Mouse (Mus musculus): ENCODE measurements around the gene Nrxn3. TPM values are rescaled to one million over a fixed set of nuclear protein-coding genes. Genes with fewer than 3 reads are reported as not detected.

Nrxn3 gene
- polyA plus RNA-seq, 1 experiment from 2014 or later, result 6.3 TPM

DNA sequence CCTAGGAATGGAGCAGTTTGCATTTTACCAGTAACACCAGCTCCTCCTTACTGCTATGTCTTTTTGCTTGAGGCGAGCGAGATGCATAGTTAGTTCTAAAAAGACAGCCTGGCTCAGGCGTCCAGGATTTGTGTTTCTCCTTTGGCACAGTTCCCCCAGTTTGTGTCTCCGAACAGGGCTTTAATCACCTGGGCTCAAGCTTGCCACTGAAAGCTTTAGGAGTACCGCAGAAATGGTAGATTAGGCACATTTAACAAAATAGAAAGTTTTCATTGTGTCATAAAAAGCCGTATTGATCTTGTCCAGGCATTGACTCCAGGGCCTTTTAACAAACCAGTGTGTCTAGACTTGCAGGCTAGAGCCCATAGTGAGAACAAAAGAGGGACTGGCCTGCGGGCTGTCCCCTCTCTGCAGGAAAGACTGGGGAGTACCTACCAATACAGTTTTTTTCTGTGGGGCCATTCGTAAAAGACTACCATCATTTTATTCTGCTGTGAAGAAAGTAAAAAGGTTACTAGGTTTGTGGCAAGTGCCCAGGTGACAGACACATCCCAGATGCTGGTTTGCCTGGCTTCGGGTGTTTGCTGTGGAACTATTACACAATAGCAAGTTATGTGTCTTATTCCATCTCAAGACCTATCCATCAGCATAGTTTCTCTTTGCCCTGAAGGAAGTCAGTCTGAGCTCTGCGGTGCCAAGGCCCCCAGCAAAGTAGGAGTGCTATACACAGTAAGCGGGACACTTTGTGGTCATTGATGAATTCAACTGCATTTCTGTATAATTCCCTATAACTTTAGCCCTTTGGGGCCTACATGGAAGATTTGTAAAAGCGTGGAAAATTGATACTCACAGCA lies 451.9 kb downstream of the Nrxn3 start:
- H3K4me2 ChIP-seq (replicated peaks; ENCODE audit: low read depth, low read length), result no peak overlapping the region
- no peaks in the 10 kb centered on the region for H3K9me3 ChIP-seq (ENCODE audit: control insufficient read depth, low read depth, low read length)
- no peak overlapping the region for H3K9ac ChIP-seq (replicated peaks; ENCODE audit: low read depth, low read length)
- WGBS, result 41% methylated on average over 12 of the region's 12 CpGs
- no peaks in the 10 kb centered on the region for H3K27me3 ChIP-seq (ENCODE audit: control insufficient read depth, insufficient read depth, low read length)
- H3K36me3 ChIP-seq (ENCODE audit: control insufficient read depth, insufficient read depth, low read length), result no peaks in the 10 kb centered on the region
- H3K27ac ChIP-seq (ENCODE audit: low read length), result no peak overlapping the region
- no peak overlapping the region for H3K4me3 ChIP-seq (ENCODE audit: low read depth, low read length)
- 0 out of 2 replicates have a peak, but pooled peaks have one; percentile 58 for ATAC-seq (ENCODE audit: insufficient number of reproducible peaks, insufficient read depth, low FRiP score, low read depth)
- H3K4me1 ChIP-seq (ENCODE audit: control insufficient read depth, insufficient read depth, low read length), result no peaks in the 10 kb centered on the region

DNA sequence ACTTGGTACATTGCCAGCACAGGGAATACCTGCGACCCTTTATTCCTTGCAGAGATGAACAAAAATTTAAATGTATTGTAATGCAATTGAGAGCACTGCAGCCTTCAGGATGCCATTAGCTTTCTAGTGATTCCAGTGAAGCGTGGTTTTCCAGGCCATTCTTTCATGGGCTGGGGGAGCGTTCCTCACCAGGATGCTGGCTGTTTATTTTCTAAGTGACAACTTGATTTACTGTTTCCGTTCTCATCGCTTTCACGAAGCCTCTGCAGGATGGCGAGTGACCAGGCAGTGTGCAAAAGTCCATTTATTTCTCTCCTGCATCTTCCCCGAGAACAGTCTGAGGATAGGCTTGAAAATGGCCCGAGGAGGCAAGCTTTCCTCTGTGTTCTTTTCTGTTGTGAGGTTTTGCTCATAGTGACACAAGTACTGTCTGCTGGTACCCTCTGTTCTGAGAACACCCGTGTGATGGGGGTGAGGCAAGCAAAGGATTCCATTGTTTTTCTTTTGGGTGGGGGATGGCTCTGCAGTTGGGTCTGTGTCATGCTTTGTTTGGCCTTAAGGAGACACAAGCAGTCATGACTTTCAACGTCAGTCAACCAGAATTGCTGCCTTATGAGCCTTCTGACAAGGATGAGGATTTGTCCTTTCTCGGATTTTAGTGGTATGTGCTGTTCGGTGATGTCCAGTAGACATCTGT lies 457.4 kb downstream of the Nrxn3 start:
- Histone ChIP-seq H3K4me2 (replicated peaks; ENCODE audit: low read depth, low read length) (no peak overlapping the region), H3K4me3 (ENCODE audit: low read depth, low read length) (no peak overlapping the region), H3K4me1 (ENCODE audit: control insufficient read depth, insufficient read depth, low read length) (peaks cover 4% of the 10 kb centered on the region), H3K27me3 (ENCODE audit: control insufficient read depth, insufficient read depth, low read length) (no peaks in the 10 kb centered on the region), H3K9me3 (ENCODE audit: control insufficient read depth, low read depth, low read length) (no peaks in the 10 kb centered on the region), H3K36me3 (ENCODE audit: control insufficient read depth, insufficient read depth, low read length) (no peaks in the 10 kb centered on the region), H3K27ac (ENCODE audit: low read length) (no peak overlapping the region), H3K9ac (replicated peaks; ENCODE audit: low read depth, low read length) (no peak overlapping the region)
- ATAC-seq (ENCODE audit: insufficient number of reproducible peaks, insufficient read depth, low FRiP score, low read depth), result no peak
- 38% methylated on average over 13 of the region's 13 CpGs for WGBS

DNA sequence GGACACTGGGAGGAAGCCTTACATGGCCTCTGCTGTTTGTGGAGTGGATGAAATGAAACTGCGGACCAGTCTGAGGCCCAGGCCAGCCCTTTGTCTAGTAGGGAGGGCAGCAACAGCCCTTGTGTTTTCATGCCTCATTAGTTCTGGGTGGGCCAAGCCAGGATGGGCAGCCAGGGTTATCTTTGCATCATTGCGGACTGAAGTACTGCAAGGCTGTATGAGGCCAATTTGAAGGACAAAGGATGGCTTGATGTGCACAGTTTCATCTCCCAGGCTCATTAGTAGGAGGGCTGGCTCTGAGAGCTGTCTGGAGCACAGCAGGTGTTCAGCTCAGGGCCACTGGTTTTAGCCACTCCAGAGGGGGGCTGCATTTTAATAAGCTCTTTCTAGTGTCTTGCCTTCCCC lies 458.5 kb downstream of the Nrxn3 start:
- Histone ChIP-seq H3K4me3 (ENCODE audit: low read depth, low read length) (no peak overlapping the region), H3K27me3 (ENCODE audit: control insufficient read depth, insufficient read depth, low read length) (no peaks in the 10 kb centered on the region), H3K36me3 (ENCODE audit: control insufficient read depth, insufficient read depth, low read length) (no peaks in the 10 kb centered on the region), H3K9ac (replicated peaks; ENCODE audit: low read depth, low read length) (no peak overlapping the region), H3K27ac (ENCODE audit: low read length) (no peak overlapping the region), H3K4me1 (ENCODE audit: control insufficient read depth, insufficient read depth, low read length) (peaks cover 4% of the 10 kb centered on the region), H3K4me2 (replicated peaks; ENCODE audit: low read depth, low read length) (no peak overlapping the region), H3K9me3 (ENCODE audit: control insufficient read depth, low read depth, low read length) (no peaks in the 10 kb centered on the region)
- ATAC-seq (ENCODE audit: insufficient number of reproducible peaks, insufficient read depth, low FRiP score, low read depth), result no peak
- 74% methylated on average over 2 of the region's 2 CpGs for WGBS

DNA sequence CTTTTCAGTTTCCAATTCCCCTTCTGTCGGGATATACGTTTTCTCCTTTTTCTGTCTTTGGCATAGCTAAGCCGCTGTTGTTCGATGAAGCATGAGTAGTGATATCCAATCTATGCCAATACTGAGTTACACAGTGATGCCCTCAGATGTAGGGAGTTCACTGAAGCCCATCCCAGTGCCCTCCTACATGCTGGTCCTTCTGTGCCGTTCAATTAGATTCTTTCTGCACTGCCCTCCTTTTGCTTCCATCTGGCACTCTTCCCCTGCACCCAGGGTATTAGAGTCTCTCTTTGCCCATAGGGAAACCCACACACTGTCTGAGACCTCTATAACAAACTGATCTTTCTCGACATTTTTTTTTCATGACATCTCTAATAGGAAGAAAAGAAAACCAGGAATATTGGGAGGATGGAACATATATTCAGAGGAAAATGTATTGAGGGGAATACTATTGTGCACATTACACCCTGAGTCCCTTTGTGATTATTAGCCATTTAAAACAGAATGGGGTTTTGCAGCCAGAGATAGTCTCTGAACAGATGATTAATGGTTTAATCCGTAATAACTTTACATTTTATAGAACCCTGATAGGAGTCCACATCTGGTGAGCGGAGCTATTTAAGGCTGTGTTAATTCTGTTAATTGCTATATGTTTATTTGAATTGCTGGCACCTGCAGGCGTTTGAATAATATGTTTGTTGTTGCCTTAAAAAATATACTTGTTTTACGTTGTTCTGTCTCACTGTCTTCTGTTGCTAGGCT lies 476.3 kb downstream of the Nrxn3 start:
- H3K36me3 ChIP-seq (ENCODE audit: control insufficient read depth, insufficient read depth, low read length), result no peaks in the 10 kb centered on the region
- no peaks in the 10 kb centered on the region for H3K27me3 ChIP-seq (ENCODE audit: control insufficient read depth, insufficient read depth, low read length)
- no peak overlapping the region for H3K4me2 ChIP-seq (replicated peaks; ENCODE audit: low read depth, low read length)
- no peak for ATAC-seq (ENCODE audit: insufficient number of reproducible peaks, insufficient read depth, low FRiP score, low read depth)
- no peak overlapping the region for H3K9ac ChIP-seq (replicated peaks; ENCODE audit: low read depth, low read length)
- 80% methylated on average over 10 of the region's 10 CpGs for WGBS
- no peaks in the 10 kb centered on the region for H3K9me3 ChIP-seq (ENCODE audit: control insufficient read depth, low read depth, low read length)
- H3K27ac ChIP-seq (ENCODE audit: low read length), result no peak overlapping the region
- no peak overlapping the region for H3K4me3 ChIP-seq (ENCODE audit: low read depth, low read length)
- no peaks in the 10 kb centered on the region for H3K4me1 ChIP-seq (ENCODE audit: control insufficient read depth, insufficient read depth, low read length)

DNA sequence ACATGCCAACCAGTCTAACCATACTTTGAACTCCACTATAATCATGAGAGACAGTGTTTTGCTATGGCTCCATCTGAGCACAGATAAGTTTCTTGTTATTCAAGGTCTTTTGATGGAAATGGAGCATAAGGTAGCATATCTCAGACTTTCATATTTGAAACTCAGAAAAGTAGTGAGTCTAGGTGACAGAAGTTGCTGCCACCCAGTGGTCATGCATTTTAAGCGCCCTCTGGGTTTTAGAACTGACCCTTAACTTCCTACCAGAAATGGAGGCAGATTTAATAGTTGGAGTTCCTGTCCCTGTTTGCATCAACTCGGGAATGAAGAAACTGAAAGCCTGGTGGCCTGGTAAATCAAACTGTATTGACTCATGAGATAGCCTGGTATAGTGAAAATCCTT lies 488.9 kb downstream of the Nrxn3 start:
- Histone ChIP-seq H3K9ac (replicated peaks; ENCODE audit: low read depth, low read length) (no peak overlapping the region), H3K9me3 (ENCODE audit: control insufficient read depth, low read depth, low read length) (no peaks in the 10 kb centered on the region), H3K27ac (ENCODE audit: low read length) (no peak overlapping the region), H3K4me1 (ENCODE audit: control insufficient read depth, insufficient read depth, low read length) (no peaks in the 10 kb centered on the region), H3K4me2 (replicated peaks; ENCODE audit: low read depth, low read length) (no peak overlapping the region), H3K36me3 (ENCODE audit: control insufficient read depth, insufficient read depth, low read length) (no peaks in the 10 kb centered on the region), H3K4me3 (ENCODE audit: low read depth, low read length) (no peak overlapping the region), H3K27me3 (ENCODE audit: control insufficient read depth, insufficient read depth, low read length) (no peaks in the 10 kb centered on the region)
- WGBS, result 40% methylated on average over 2 of the region's 2 CpGs
- no peak for ATAC-seq (ENCODE audit: insufficient number of reproducible peaks, insufficient read depth, low FRiP score, low read depth)

DNA sequence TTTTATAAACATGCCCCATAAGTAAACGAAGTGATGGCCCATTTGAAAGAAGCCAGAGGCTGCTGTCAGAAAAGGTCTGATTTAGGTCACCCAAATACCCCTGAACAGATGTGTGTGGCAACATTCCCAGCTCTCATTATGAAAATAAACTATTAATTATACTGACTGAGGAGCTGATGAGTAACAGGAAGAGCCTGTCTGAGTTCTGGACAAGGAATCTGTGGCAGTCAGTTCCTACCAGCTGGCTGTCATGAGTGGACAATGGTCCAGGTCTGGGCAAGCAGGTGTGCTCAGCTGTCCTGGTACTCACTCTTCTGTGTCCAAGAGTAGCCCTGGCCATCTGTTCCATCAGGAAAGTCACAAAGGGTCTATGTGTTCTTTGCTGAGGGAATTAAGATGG lies 517.1 kb downstream of the Nrxn3 start:
- Histone ChIP-seq H3K4me2 (replicated peaks; ENCODE audit: low read depth, low read length) (no peak overlapping the region), H3K4me3 (ENCODE audit: low read depth, low read length) (no peak overlapping the region), H3K36me3 (ENCODE audit: control insufficient read depth, insufficient read depth, low read length) (no peaks in the 10 kb centered on the region), H3K4me1 (ENCODE audit: control insufficient read depth, insufficient read depth, low read length) (no peaks in the 10 kb centered on the region), H3K27ac (ENCODE audit: low read length) (no peak overlapping the region), H3K9me3 (ENCODE audit: control insufficient read depth, low read depth, low read length) (no peaks in the 10 kb centered on the region), H3K9ac (replicated peaks; ENCODE audit: low read depth, low read length) (no peak overlapping the region), H3K27me3 (ENCODE audit: control insufficient read depth, insufficient read depth, low read length) (no peaks in the 10 kb centered on the region)
- WGBS, result 17% methylated on average over 1 of the region's 1 CpGs
- ATAC-seq (ENCODE audit: insufficient number of reproducible peaks, insufficient read depth, low FRiP score, low read depth), result peak; percentile 67

DNA sequence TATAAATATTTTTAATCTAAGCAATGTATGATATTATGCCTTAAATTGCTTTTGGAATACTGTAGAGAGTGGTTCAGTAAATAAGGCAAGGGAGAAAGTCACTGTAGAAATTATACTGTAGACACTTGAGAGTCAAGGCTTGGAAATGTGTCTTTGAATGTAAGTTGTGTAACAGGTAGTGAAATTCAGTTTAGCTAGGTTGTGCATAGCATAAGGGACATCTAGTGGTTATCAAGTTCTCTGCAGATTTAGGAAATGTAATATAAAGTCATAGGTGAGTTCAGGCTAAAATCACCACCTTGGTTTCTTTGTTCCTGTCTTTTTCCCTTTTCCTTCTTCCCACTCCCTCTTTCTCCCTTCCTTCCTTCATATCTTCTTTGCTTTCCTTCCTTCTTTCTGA lies 518.9 kb downstream of the Nrxn3 start:
- ATAC-seq (ENCODE audit: insufficient number of reproducible peaks, insufficient read depth, low FRiP score, low read depth), result no peak
- Histone ChIP-seq H3K27me3 (ENCODE audit: control insufficient read depth, insufficient read depth, low read length) (no peaks in the 10 kb centered on the region), H3K4me2 (replicated peaks; ENCODE audit: low read depth, low read length) (no peak overlapping the region), H3K27ac (ENCODE audit: low read length) (no peak overlapping the region), H3K4me3 (ENCODE audit: low read depth, low read length) (no peak overlapping the region), H3K36me3 (ENCODE audit: control insufficient read depth, insufficient read depth, low read length) (no peaks in the 10 kb centered on the region), H3K4me1 (ENCODE audit: control insufficient read depth, insufficient read depth, low read length) (no peaks in the 10 kb centered on the region), H3K9me3 (ENCODE audit: control insufficient read depth, low read depth, low read length) (no peaks in the 10 kb centered on the region), H3K9ac (replicated peaks; ENCODE audit: low read depth, low read length) (no peak overlapping the region)

DNA sequence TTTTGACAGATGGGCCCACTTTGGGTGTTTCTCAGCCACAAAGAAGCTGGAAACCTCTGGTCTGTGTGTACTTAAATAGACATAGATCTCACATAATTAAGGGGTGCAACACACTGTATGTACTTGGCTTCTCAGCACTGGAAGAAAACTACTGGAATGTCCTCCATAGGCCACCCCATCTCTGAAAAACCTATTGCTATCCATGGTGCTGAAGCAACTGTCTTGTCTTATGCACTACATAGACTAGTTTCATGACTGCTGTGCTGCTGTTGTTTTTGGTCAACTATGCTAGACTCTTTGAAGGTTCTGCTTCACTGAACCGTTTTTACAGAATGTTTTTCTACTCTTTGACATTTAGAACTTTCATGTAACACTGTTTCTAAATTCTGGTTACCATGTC lies 519.8 kb downstream of the Nrxn3 start:
- H3K4me2 ChIP-seq (replicated peaks; ENCODE audit: low read depth, low read length), result no peak overlapping the region
- WGBS, result 38% methylated on average over 1 of the region's 1 CpGs
- no peaks in the 10 kb centered on the region for H3K9me3 ChIP-seq (ENCODE audit: control insufficient read depth, low read depth, low read length)
- no peaks in the 10 kb centered on the region for H3K36me3 ChIP-seq (ENCODE audit: control insufficient read depth, insufficient read depth, low read length)
- H3K4me3 ChIP-seq (ENCODE audit: low read depth, low read length), result no peak overlapping the region
- ATAC-seq (ENCODE audit: insufficient number of reproducible peaks, insufficient read depth, low FRiP score, low read depth), result no peak
- no peak overlapping the region for H3K27ac ChIP-seq (ENCODE audit: low read length)
- H3K4me1 ChIP-seq (ENCODE audit: control insufficient read depth, insufficient read depth, low read length), result no peaks in the 10 kb centered on the region
- no peaks in the 10 kb centered on the region for H3K27me3 ChIP-seq (ENCODE audit: control insufficient read depth, insufficient read depth, low read length)
- no peak overlapping the region for H3K9ac ChIP-seq (replicated peaks; ENCODE audit: low read depth, low read length)
